In the genomic region with DNA sequence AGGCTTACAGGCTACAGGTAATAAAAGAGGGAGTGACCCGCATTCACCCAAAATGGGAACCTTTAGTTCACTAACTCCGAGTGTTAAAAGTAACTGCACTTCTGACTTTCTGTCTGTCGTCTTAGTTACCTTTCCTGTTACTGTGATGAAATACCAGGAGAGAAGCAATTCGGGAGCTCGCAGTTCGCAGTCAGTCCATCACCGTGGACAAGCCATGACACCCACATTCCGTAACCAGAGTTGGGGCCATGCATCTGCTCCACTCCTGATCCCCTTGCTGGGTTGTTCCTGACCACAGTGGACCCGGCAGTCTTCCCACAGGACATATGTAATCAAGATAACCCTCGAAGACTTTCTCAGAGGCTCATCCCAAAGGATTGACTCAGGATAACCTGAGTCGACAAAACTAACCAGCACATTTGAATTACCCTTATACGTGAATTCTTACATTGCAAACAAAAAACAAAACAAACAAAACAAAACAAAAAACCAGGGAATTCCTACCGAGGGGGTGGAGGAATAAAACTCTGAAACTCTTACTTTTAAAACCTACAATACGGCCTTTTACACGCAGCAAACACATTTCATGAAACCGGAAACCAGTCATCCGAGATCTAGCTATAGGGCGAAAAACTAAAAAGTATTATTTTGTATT, we compare ENCODE assay signal across 8 mouse cellular contexts. TPM values are rescaled to one million over a fixed set of nuclear protein-coding genes. Genes with fewer than 3 reads are reported as not detected.
DNase-seq lines count a peak whose midpoint lies in the region; ATAC-seq and TF ChIP-seq lines count a peak whose summit lies in the region.

No protein-coding gene starts in this region.

- TF ChIP-seq POLR2A in liver, adult 2 months (IDR thresholded peaks at IDR 0.05; ENCODE audit: extremely low read depth, insufficient read depth, low read length) = no peak

- DNase-seq in liver, adult 2 months (ENCODE audit: extremely low read depth, low read depth, low spot score) = peak; percentile 46
- no peak for DNase-seq in liver
- no peak for DNase-seq in retina, embryonic 14.5 days (ENCODE audit: low spot score)
- no peak for DNase-seq in gastrocnemius, adult 8-10 months (ENCODE audit: low spot score in 2 of 2)
- no peak for DNase-seq in right cerebral cortex, postnatal 36 days (ENCODE audit: low spot score in 2 of 2)

- H3K9me3 ChIP-seq in embryonic facial prominence, embryonic 13.5 days = no peaks in the 10 kb centered on the region
- no peaks in the 10 kb centered on the region for H3K9me3 ChIP-seq in midbrain, embryonic 12.5 days

- H3K4me1 ChIP-seq in liver, adult 2 months (ENCODE audit: control insufficient read depth, insufficient read depth, low read length) = peaks cover 12% of the 10 kb centered on the region; the same call in 1 of the 2 replicates
- peaks cover 8% of the 10 kb centered on the region; the same call in 1 of the 2 replicates for H3K4me1 ChIP-seq in embryonic facial prominence, embryonic 13.5 days
- H3K4me1 ChIP-seq in midbrain, embryonic 12.5 days = peaks cover 4% of the 10 kb centered on the region; the same call in 1 of the 2 replicates

- ATAC-seq in embryonic facial prominence, embryonic 13.5 days (ENCODE audit: insufficient number of reproducible peaks, insufficient read depth, low FRiP score, low TSS enrichment, low read depth) = no peak
- ATAC-seq in inflammation-experienced regulatory T-cells, adult 6 months = peak; percentile 37
- 0 out of 2 replicates have a peak, but pooled peaks have one; percentile 6 for ATAC-seq in midbrain, embryonic 12.5 days (ENCODE audit: low FRiP score, low read depth)

- WGBS in liver, adult 2 months = 19% methylated on average over 18 of the region's 18 CpGs
- 24% methylated on average over 18 of the region's 18 CpGs for WGBS in embryonic facial prominence, embryonic 13.5 days
- WGBS in midbrain, embryonic 12.5 days = 46% methylated on average over 18 of the region's 18 CpGs

- H3K27me3 ChIP-seq in liver, adult 2 months (ENCODE audit: control insufficient read depth, insufficient read depth, low read length) = no peaks in the 10 kb centered on the region
- no peaks in the 10 kb centered on the region for H3K27me3 ChIP-seq in embryonic facial prominence, embryonic 13.5 days
- no peaks in the 10 kb centered on the region for H3K27me3 ChIP-seq in midbrain, embryonic 12.5 days

- peak overlapping the region; percentile 47 for H3K4me3 ChIP-seq in liver, adult 2 months (ENCODE audit: insufficient read depth, low read depth, low read length)
- H3K4me3 ChIP-seq in embryonic facial prominence, embryonic 13.5 days = peak overlapping the region; percentile 55
- H3K4me3 ChIP-seq in midbrain, embryonic 12.5 days = peak overlapping the region; percentile 56

- no peaks in the 10 kb centered on the region for H3K36me3 ChIP-seq in liver, adult 2 months (ENCODE audit: control insufficient read depth, insufficient read depth, low read length)
- no peaks in the 10 kb centered on the region for H3K36me3 ChIP-seq in embryonic facial prominence, embryonic 13.5 days
- no peaks in the 10 kb centered on the region for H3K36me3 ChIP-seq in midbrain, embryonic 12.5 days

- peak overlapping the region; percentile 23; the same call in 1 of the 2 replicates for H3K9ac ChIP-seq in liver, adult 2 months (ENCODE audit: low read depth, low read length)
- H3K9ac ChIP-seq in embryonic facial prominence, embryonic 13.5 days = peak overlapping the region; percentile 77
- H3K9ac ChIP-seq in midbrain, embryonic 12.5 days (replicated peaks) = peak overlapping the region; percentile 69

- TF ChIP-seq CTCF in liver, adult 2 months (IDR thresholded peaks at IDR 0.05; ENCODE audit: low read depth, low read length) = no peak

- H3K4me2 ChIP-seq in embryonic facial prominence, embryonic 13.5 days = peak overlapping the region; percentile 56
- peak overlapping the region; percentile 51 for H3K4me2 ChIP-seq in midbrain, embryonic 12.5 days (replicated peaks)

- H3K79me2 ChIP-seq in liver, adult 2 months (ENCODE audit: control insufficient read depth, insufficient read depth, low read length) = no peaks in the 10 kb centered on the region

- H3K27ac ChIP-seq in liver, adult 2 months (replicated peaks; ENCODE audit: insufficient read depth, low read depth, low read length) = peak overlapping the region; percentile 99
- H3K27ac ChIP-seq in embryonic facial prominence, embryonic 13.5 days = peak overlapping the region; percentile 97
- H3K27ac ChIP-seq in midbrain, embryonic 12.5 days (replicated peaks) = peak overlapping the region; percentile 89

RNA-seq across cellular contexts. Expression of a gene that starts 12.5 kb away (rescaled TPM):
- total RNA-seq in liver, adult 2 months (2014; rRNA removed) = 28.0 and 32.2 TPM in 2 replicates
- polyA plus RNA-seq in liver, adult 2 months (2012; rRNA removed) = 17.0 and 20.9 TPM in 2 replicates
- polyA plus RNA-seq in embryonic facial prominence, embryonic 13.5 days (2015; fragmentation: Nextera tagmentation; extraction: Ambion mirVana) = 289 and 398 TPM in 2 replicates
- 100 to 1,000 TPM; 112 to 274 (median 131) TPM for polyA plus RNA-seq in inflammation-experienced regulatory T-cells, adult 6 months (2017; shearing (Covaris generic))
- polyA plus RNA-seq in midbrain, embryonic 12.5 days (2016; fragmentation: Nextera tagmentation; extraction: Ambion mirVana) = 491 and 516 TPM in 2 replicates
- 10 to 100 TPM in 3 of 4 experiments, 1 to 10 TPM in 1; 8.2 to 15.4 (median 13.4) TPM for total RNA-seq in gastrocnemius, adult 8-10 months (2022)

RNA-seq across cellular contexts. Expression of a gene that starts 13.7 kb away (rescaled TPM):
- 3.0 and 3.5 TPM in 2 replicates for total RNA-seq in liver, adult 2 months (2014; rRNA removed)
- 2.8 and 3.4 TPM in 2 replicates for polyA plus RNA-seq in liver, adult 2 months (2012; rRNA removed)
- 1.9 and 2.0 TPM in 2 replicates for polyA plus RNA-seq in embryonic facial prominence, embryonic 13.5 days (2015; fragmentation: Nextera tagmentation; extraction: Ambion mirVana)
- polyA plus RNA-seq in inflammation-experienced regulatory T-cells, adult 6 months (2017; shearing (Covaris generic)) = 1 to 10 TPM in 1 of 3 experiments, under 1 TPM in 2; 0.75 to 1.1 (median 0.88) TPM
- polyA plus RNA-seq in midbrain, embryonic 12.5 days (2016; fragmentation: Nextera tagmentation; extraction: Ambion mirVana) = 3.4 and 3.8 TPM in 2 replicates
- total RNA-seq in gastrocnemius, adult 8-10 months (2022) = 1 to 10 TPM; 1.6 to 2.4 (median 1.9) TPM

Comparison
In these comparisons a context has a peak if more than half of its experiments do, and no peak if none do; other contexts are left out.
1. H3K9ac ChIP-seq: peak in every context shown above with its lines; median percentile 77 in embryonic facial prominence, embryonic 13.5 days; 69 in midbrain, embryonic 12.5 days; 23 in liver, adult 2 months.